Mouse (Mus musculus): ENCODE measurements around the gene Lama5. TPM values are rescaled to one million over a fixed set of nuclear protein-coding genes. Genes with fewer than 3 reads are reported as not detected.
A peak's percentile ranks its signal among the peaks of the same experiment; 100 is the strongest.
"Not testable (repeated sequence)": the region's sequence is repeated elsewhere in the genome, so short reads cannot be mapped to it uniquely, and the experiment has no call there.

Gene Lama5
- polyA plus RNA-seq, 1 experiment = 3.2 TPM

- Histone ChIP-seq H3K27ac (replicated peaks; ENCODE audit: low read depth, low read length) (no peak overlapping the region), H3K4me1 (ENCODE audit: control insufficient read depth, insufficient read depth, insufficient read length, low read length) (peaks cover under 1% of the 10 kb centered on the region; the same call in 1 of the 2 replicates), H3K4me3 (ENCODE audit: insufficient read depth, low read depth, low read length) (no peak overlapping the region)
Measured at GRCm38 (mm10) chr2:180202805-180203204, 22.9 kb downstream of the Lama5 start.

- Histone ChIP-seq H3K27ac (replicated peaks; ENCODE audit: low read depth, low read length) (no peak overlapping the region), H3K4me1 (ENCODE audit: control insufficient read depth, insufficient read depth, insufficient read length, low read length) (no peaks in the 10 kb centered on the region), H3K4me3 (ENCODE audit: insufficient read depth, low read depth, low read length) (no peak overlapping the region)
Measured at GRCm38 (mm10) chr2:180202263-180202662, 23.4 kb downstream of the Lama5 start.

DNA sequence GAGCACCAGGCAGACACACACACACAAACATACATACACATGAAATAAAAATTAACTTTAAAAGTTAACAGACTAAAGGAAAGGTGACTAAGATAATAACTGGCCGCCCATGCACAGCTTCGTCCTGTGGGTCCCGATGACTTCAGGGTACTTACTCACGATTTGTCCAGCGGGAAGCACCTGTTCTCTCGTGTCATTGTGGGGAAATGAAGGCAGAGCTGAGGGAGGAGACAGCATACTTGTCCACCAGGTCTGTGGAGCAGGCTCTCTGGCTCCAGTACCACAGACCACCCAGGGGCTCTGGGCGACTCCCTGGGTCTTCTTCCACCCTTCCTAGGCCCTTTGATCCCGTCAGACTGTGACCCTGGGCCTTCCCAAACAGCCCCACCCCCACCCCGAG lies 24.4 kb downstream of the Lama5 start:
- no peak overlapping the region for H3K27ac ChIP-seq (replicated peaks; ENCODE audit: low read depth, low read length)

GRCm38 (mm10) chr2:180200681-180201080 lies 25.0 kb downstream of the Lama5 start:
- Histone ChIP-seq H3K4me1 (ENCODE audit: control insufficient read depth, insufficient read depth, insufficient read length, low read length) (no peaks in the 10 kb centered on the region), H3K4me3 (ENCODE audit: insufficient read depth, low read depth, low read length) (no peak overlapping the region), H3K27ac (replicated peaks; ENCODE audit: low read depth, low read length) (no peak overlapping the region)

More for the DNA sequence above, 24.4 kb downstream of the Lama5 start:
- H3K4me1 ChIP-seq (ENCODE audit: control insufficient read depth, insufficient read depth, insufficient read length, low read length) = no peaks in the 10 kb centered on the region
- no peak overlapping the region for H3K4me3 ChIP-seq (ENCODE audit: insufficient read depth, low read depth, low read length)

GRCm38 (mm10) chr2:180198782-180199181 lies 26.9 kb downstream of the Lama5 start:
- no peak overlapping the region for H3K4me3 ChIP-seq (ENCODE audit: insufficient read depth, low read depth, low read length)
- H3K27ac ChIP-seq (replicated peaks; ENCODE audit: low read depth, low read length) = no peak overlapping the region
- no peaks in the 10 kb centered on the region for H3K4me1 ChIP-seq (ENCODE audit: control insufficient read depth, insufficient read depth, insufficient read length, low read length)

- H3K4me1 ChIP-seq (ENCODE audit: control insufficient read depth, insufficient read depth, insufficient read length, low read length) = no peaks in the 10 kb centered on the region
- H3K27ac ChIP-seq (replicated peaks; ENCODE audit: low read depth, low read length) = no peak overlapping the region
- H3K4me3 ChIP-seq (ENCODE audit: insufficient read depth, low read depth, low read length) = no peak overlapping the region
Measured at GRCm38 (mm10) chr2:180197323-180198037, 28.2 kb downstream of the Lama5 start.

GRCm38 (mm10) chr2:180196610-180197322 lies 28.9 kb downstream of the Lama5 start:
- H3K27ac ChIP-seq (replicated peaks; ENCODE audit: low read depth, low read length) = no peak overlapping the region
- no peak overlapping the region for H3K4me3 ChIP-seq (ENCODE audit: insufficient read depth, low read depth, low read length)
- no peaks in the 10 kb centered on the region for H3K4me1 ChIP-seq (ENCODE audit: control insufficient read depth, insufficient read depth, insufficient read length, low read length)

DNA sequence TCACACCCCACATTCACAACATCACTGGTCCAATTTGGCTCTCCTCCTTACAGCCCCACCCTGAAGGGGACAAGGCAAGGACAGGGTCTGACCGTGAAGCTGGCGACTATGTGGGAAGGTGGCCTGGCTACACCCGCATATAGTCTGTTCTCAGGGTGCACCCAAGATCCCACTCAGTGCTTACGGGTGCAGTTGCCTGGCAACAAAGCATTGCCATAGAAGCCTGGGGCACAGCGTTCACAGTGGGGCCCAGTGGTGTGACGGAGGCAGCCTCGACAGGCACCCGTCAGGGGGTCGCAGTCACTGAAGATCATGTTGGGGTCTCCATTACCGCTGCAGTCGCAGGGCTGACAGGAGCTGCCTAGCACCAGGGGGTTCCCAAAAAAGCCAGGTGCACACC lies 38.3 kb downstream of the Lama5 start:
- Histone ChIP-seq H3K27ac (replicated peaks; ENCODE audit: low read depth, low read length) (no peak overlapping the region), H3K4me1 (ENCODE audit: control insufficient read depth, insufficient read depth, insufficient read length, low read length) (no peaks in the 10 kb centered on the region; the same call in 1 of the 2 replicates), H3K4me3 (ENCODE audit: insufficient read depth, low read depth, low read length) (no peak overlapping the region)

DNA sequence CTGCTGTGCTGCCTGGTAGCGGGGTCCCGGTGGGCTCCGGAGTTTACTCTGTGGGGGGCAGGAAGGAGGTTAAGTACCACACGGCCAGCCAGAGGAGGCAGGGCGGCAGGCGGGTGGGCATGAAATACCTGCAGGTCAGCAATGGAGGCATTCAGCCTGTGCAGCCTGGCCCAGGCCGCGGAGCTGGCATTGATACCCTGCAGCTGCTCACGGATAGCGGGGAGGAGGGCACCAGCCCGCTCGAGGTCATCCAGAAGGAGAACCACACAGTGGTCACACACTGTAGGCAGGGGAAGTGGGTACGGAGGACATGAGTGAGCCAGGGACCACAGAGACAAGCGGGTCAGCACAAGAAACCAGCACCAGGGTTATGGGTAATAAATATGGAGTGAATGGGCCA lies 40.0 kb downstream of the Lama5 start:
- H3K4me1 ChIP-seq (ENCODE audit: control insufficient read depth, insufficient read depth, insufficient read length, low read length) = no peaks in the 10 kb centered on the region; the same call in 1 of the 2 replicates
- no peak overlapping the region for H3K27ac ChIP-seq (replicated peaks; ENCODE audit: low read depth, low read length)
- H3K4me3 ChIP-seq (ENCODE audit: insufficient read depth, low read depth, low read length) = no peak overlapping the region

DNA sequence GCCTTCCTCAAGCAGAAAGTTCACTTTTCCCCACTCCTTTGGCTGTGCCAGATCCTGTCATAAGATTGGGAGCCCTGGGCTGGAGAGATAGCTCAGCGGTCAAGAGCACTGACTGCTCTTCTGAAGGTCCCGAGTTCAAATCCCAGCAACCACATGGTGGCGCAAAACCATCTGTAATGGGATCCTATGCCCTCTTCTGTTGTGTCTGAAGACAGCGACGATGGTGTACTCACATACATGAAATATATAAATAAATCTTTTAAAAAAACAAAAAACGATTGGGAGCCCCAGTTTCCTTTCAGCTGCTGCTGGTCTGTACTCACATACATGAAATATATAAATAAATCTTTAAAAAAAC lies 40.9 kb downstream of the Lama5 start:
- no peak overlapping the region for H3K4me3 ChIP-seq (ENCODE audit: insufficient read depth, low read depth, low read length)
- no peak overlapping the region for H3K27ac ChIP-seq (replicated peaks; ENCODE audit: low read depth, low read length)
- H3K4me1 ChIP-seq (ENCODE audit: control insufficient read depth, insufficient read depth, insufficient read length, low read length) = no peaks in the 10 kb centered on the region; the same call in 1 of the 2 replicates

DNA sequence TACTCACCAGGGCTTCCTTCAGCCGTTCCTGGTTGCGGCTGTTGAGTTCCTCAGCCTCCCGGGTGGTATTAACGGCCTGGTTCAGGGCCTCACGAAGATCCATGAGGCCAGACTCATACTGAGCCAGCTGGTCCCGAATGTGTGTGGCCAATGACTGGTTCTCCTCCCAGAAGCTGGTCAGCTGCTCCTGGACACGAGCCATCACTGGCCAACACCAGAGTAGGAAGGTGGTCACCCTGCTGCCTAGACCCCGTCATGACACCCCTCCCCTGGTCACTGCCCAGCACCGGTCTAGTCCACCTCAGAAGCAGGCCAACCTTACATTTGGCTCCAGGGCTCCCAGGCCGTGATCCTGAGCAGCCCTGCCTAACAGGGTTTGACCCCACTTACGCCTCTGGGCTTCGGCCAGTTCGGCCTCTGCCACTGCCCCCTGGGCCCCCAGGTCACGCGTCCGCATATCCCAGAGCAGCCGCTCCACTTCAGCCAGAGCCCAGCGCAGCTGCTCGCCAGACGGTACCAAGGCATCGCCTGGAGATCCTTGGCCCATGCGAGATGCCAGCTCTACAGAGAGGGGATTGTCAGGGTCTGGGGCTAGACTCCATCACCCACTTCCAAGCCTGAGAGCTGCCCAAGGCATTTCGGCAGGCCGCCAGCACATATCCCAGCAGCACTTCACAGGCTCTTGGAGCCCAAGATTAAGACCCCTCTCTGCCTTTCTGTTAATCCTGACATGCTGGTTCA lies 41.5 kb downstream of the Lama5 start:
- Histone ChIP-seq H3K4me1 (ENCODE audit: control insufficient read depth, insufficient read depth, insufficient read length, low read length) (no peaks in the 10 kb centered on the region; the same call in 1 of the 2 replicates), H3K4me3 (ENCODE audit: insufficient read depth, low read depth, low read length) (no peak overlapping the region), H3K27ac (replicated peaks; ENCODE audit: low read depth, low read length) (no peak overlapping the region)

DNA sequence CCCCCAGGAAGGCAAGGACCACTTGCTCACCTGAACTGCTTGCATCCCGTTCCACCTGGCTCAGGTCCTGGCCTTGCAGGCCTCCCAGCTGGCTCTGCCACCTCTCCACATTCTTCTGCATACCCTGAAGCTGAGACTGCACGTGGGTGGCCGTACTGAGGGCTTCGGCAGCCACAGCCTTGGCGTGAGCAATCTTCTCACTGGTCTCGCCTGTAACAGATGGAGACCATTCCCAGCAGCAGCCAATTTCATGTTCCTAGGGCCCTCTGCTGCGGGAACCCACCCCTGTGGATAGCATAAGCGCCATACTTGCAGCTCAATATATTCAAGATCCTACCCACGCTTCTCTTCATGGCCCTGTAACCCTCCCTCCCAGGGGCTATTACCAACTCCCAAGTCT lies 44.1 kb downstream of the Lama5 start:
- no peak overlapping the region for H3K27ac ChIP-seq (replicated peaks; ENCODE audit: low read depth, low read length)
- no peaks in the 10 kb centered on the region; the same call in 1 of the 2 replicates for H3K4me1 ChIP-seq (ENCODE audit: control insufficient read depth, insufficient read depth, insufficient read length, low read length)
- no peak overlapping the region for H3K4me3 ChIP-seq (ENCODE audit: insufficient read depth, low read depth, low read length)

DNA sequence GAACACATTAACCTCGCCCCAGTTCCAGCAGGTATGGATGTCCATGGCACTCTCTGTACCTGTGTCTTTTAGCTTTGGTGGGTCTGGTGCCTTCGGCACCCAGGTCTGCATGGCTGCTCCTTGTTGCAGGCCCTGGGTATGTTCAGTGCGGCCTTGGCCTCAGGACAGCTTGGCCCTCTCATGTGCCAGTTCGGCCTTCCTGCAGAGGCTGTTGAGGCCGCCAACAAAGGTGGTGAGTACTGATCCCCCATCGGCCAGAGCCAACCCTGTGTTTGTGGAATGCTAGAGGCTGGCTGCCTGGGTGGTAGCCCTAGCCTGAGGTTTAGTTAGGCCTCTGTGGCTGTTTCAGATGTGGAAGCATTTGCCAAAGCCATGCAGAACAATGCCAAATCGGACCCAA lies 49.9 kb downstream of the Lama5 start:
- Histone ChIP-seq H3K27ac (replicated peaks; ENCODE audit: low read depth, low read length) (no peak overlapping the region), H3K4me1 (ENCODE audit: control insufficient read depth, insufficient read depth, insufficient read length, low read length) (peaks cover 11% of the 10 kb centered on the region), H3K4me3 (ENCODE audit: insufficient read depth, low read depth, low read length) (no peak overlapping the region)

DNA sequence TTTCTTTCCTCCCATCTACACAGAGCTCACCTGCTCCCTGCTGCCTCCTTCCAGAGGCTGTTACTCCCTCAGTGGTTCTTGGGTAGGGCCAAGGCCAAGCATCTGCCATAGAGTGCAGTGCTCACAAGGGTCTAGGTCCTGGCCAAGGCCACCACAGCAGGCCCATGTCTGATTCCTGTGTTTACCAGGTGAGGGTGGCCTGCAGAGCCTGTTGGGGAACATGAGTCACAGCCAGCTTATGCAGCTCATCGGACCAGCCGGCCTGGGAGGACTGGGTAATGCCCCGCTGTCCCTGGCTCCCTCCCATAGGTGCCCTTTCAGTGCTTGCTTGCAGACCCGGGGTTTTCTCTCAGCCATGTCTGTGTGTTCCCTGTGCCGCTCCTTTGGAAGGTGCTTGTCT lies 51.5 kb downstream of the Lama5 start:
- Histone ChIP-seq H3K4me1 (ENCODE audit: control insufficient read depth, insufficient read depth, insufficient read length, low read length) (peaks cover 11% of the 10 kb centered on the region), H3K4me3 (ENCODE audit: insufficient read depth, low read depth, low read length) (no peak overlapping the region), H3K27ac (replicated peaks; ENCODE audit: low read depth, low read length) (no peak overlapping the region)

DNA sequence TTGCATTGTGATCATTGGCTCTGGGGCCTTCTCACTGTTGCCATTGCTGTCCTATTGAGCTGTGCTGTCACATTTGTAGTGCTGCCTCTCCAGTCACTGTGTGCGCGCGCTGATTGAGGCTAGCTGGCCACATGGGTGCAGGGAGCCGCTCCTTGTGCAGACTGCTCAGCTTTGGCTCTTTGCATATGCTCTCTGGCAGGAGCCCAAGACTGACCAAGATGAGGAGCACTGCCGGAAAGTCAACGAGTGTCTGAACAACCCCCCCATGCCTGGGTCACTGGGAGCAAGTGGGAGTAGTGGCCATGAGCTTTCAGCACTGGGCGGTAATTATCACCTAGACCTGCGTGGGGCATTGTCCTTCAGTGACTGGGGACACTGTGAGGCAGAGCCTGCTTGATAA lies 51.9 kb downstream of the Lama5 start:
- Histone ChIP-seq H3K4me1 (ENCODE audit: control insufficient read depth, insufficient read depth, insufficient read length, low read length) (peaks cover 11% of the 10 kb centered on the region), H3K4me3 (ENCODE audit: insufficient read depth, low read depth, low read length) (peak overlapping the region; percentile 92)
- H3K27ac ChIP-seq (replicated peaks; ENCODE audit: low read depth, low read length) = not testable (repeated sequence)
